Mouse (Mus musculus): ENCODE results near the gene Ms4a15. TPM values are rescaled to one million over a fixed set of nuclear protein-coding genes. Genes with fewer than 3 reads are reported as not detected.

Ms4a15 gene
- polyA plus RNA-seq, 1 experiment from 2014 or later = not detected

GRCm38 (mm10) chr19:10959085-10959977, 33.7 kb downstream of the Ms4a15 start:
- ATAC-seq (ENCODE audit: low read depth) = peak; percentile 77
- Histone ChIP-seq H3K9me3 (no peaks in the 10 kb centered on the region), H3K4me3 (no peak overlapping the region), H3K4me1 (replicated peaks) (peaks cover 3% of the 10 kb centered on the region; the same call in 1 of the 2 replicates), H3K27me3 (no peaks in the 10 kb centered on the region; the same call in 1 of the 2 replicates), H3K4me2 (no peak overlapping the region; the same call in 1 of the 2 replicates), H3K36me3 (no peaks in the 10 kb centered on the region), H3K9ac (peak overlapping the region; percentile 50; the same call in 1 of the 2 replicates), H3K27ac (replicated peaks) (no peak overlapping the region)
- 37% methylated on average over 11 of the region's 11 CpGs for WGBS

GRCm38 (mm10) chr19:10952021-10952939, 40.8 kb downstream of the Ms4a15 start:
- H3K4me1 ChIP-seq (replicated peaks) = peaks cover 28% of the 10 kb centered on the region
- WGBS = 67% methylated on average over 11 of the region's 11 CpGs
- no peaks in the 10 kb centered on the region for H3K36me3 ChIP-seq
- ATAC-seq (ENCODE audit: low read depth) = no peak
- no peak overlapping the region for H3K4me2 ChIP-seq
- H3K27ac ChIP-seq (replicated peaks) = 0 out of 2 replicates have a peak overlapping the region, but pooled peaks have one; percentile 3
- no peak overlapping the region for H3K4me3 ChIP-seq
- peak overlapping the region; percentile 43 for H3K9ac ChIP-seq
- H3K9me3 ChIP-seq = no peaks in the 10 kb centered on the region
- H3K27me3 ChIP-seq = no peaks in the 10 kb centered on the region

GRCm38 (mm10) chr19:10949558-10949957, 43.5 kb downstream of the Ms4a15 start:
- Histone ChIP-seq H3K4me1 (replicated peaks) (peaks cover 41% of the 10 kb centered on the region), H3K27me3 (no peaks in the 10 kb centered on the region), H3K4me3 (peak overlapping the region; percentile 74), H3K9ac (peak overlapping the region; percentile 59), H3K4me2 (peak overlapping the region; percentile 100), H3K27ac (replicated peaks) (peak overlapping the region; percentile 15; the same call in 1 of the 2 replicates), H3K36me3 (peaks cover 17% of the 10 kb centered on the region), H3K9me3 (no peaks in the 10 kb centered on the region)
- 34% methylated on average over 9 of the region's 9 CpGs for WGBS
- peak; percentile 20 for ATAC-seq (ENCODE audit: low read depth)

- Histone ChIP-seq H3K4me2 (peak within 1 kb of the TSS; percentile 100), H3K36me3 (peaks cover 22% of the 10 kb centered on the region), H3K4me1 (replicated peaks) (peaks cover 41% of the 10 kb centered on the region), H3K27me3 (no peaks in the 10 kb centered on the region), H3K9ac (peak within 1 kb of the TSS; percentile 88), H3K27ac (replicated peaks) (peak within 1 kb of the TSS; percentile 15; the same call in 1 of the 2 replicates), H3K9me3 (no peaks in the 10 kb centered on the region), H3K4me3 (peak within 1 kb of the TSS; percentile 74)
- under 1% methylated on average over 30 of the region's 30 CpGs for WGBS
- ATAC-seq (ENCODE audit: low read depth) = peak; percentile 98
These were observed 43.9 kb downstream of the Ms4a15 start, which contains the start of gene Ccdc86 for GRCm38 (mm10) chr19:10949112-10949511. Gene Ccdc86, minus strand, starts transcription at chr19:10949266.

- H3K4me2 ChIP-seq = peak overlapping the region; percentile 100
- peaks cover 29% of the 10 kb centered on the region for H3K36me3 ChIP-seq
- ATAC-seq (ENCODE audit: low read depth) = peak; percentile 21; the same call in 1 of the 2 replicates
- no peaks in the 10 kb centered on the region for H3K9me3 ChIP-seq
- peak overlapping the region; percentile 88 for H3K9ac ChIP-seq
- H3K4me3 ChIP-seq = peak overlapping the region; percentile 74
- no peaks in the 10 kb centered on the region for H3K27me3 ChIP-seq
- H3K4me1 ChIP-seq (replicated peaks) = peaks cover 41% of the 10 kb centered on the region
- H3K27ac ChIP-seq (replicated peaks) = no peak overlapping the region
- WGBS = under 1% methylated on average over 20 of the region's 20 CpGs
These were observed 44.6 kb downstream of the Ms4a15 start for GRCm38 (mm10) chr19:10948416-10948815.

- Histone ChIP-seq H3K4me2 (peak overlapping the region; percentile 100), H3K36me3 (peaks cover 41% of the 10 kb centered on the region), H3K9me3 (no peaks in the 10 kb centered on the region), H3K4me3 (peak overlapping the region; percentile 74), H3K27me3 (no peaks in the 10 kb centered on the region), H3K9ac (peak overlapping the region; percentile 88), H3K27ac (replicated peaks) (no peak overlapping the region), H3K4me1 (replicated peaks) (peaks cover 37% of the 10 kb centered on the region)
- WGBS = 93% methylated on average over 5 of the region's 5 CpGs
- ATAC-seq (ENCODE audit: low read depth) = no peak
These were observed 45.8 kb downstream of the Ms4a15 start for GRCm38 (mm10) chr19:10947219-10947618.

GRCm38 (mm10) chr19:10946506-10946905, 46.5 kb downstream of the Ms4a15 start:
- Histone ChIP-seq H3K36me3 (peaks cover 46% of the 10 kb centered on the region), H3K9ac (peak overlapping the region; percentile 88; the same call in 1 of the 2 replicates), H3K27ac (replicated peaks) (no peak overlapping the region), H3K9me3 (no peaks in the 10 kb centered on the region), H3K4me2 (peak overlapping the region; percentile 100; the same call in 1 of the 2 replicates), H3K4me3 (0 out of 2 replicates have a peak overlapping the region, but pooled peaks have one; percentile 3), H3K4me1 (replicated peaks) (peaks cover 36% of the 10 kb centered on the region), H3K27me3 (no peaks in the 10 kb centered on the region)
- WGBS = 85% methylated on average over 3 of the region's 3 CpGs
- ATAC-seq (ENCODE audit: low read depth) = no peak

GRCm38 (mm10) chr19:10943955-10944354, 49.1 kb downstream of the Ms4a15 start:
- 90% methylated on average over 3 of the region's 3 CpGs for WGBS
- Histone ChIP-seq H3K9me3 (no peaks in the 10 kb centered on the region), H3K27me3 (no peaks in the 10 kb centered on the region), H3K4me3 (no peak overlapping the region), H3K27ac (replicated peaks) (no peak overlapping the region), H3K4me2 (no peak overlapping the region), H3K36me3 (peaks cover 46% of the 10 kb centered on the region), H3K9ac (no peak overlapping the region), H3K4me1 (replicated peaks) (peaks cover 46% of the 10 kb centered on the region)
- no peak for ATAC-seq (ENCODE audit: low read depth)

GRCm38 (mm10) chr19:10940801-10941457, 52.1 kb downstream of the Ms4a15 start:
- Histone ChIP-seq H3K9ac (peak overlapping the region; percentile 71), H3K27ac (replicated peaks) (peak overlapping the region; percentile 77), H3K4me1 (replicated peaks) (peaks cover 21% of the 10 kb centered on the region), H3K27me3 (no peaks in the 10 kb centered on the region), H3K36me3 (peaks cover 36% of the 10 kb centered on the region), H3K9me3 (no peaks in the 10 kb centered on the region), H3K4me3 (peak overlapping the region; percentile 40), H3K4me2 (peak overlapping the region; percentile 75)
- ATAC-seq (ENCODE audit: low read depth) = peak; percentile 77
- WGBS = 2% methylated on average over 40 of the region's 40 CpGs

- H3K4me3 ChIP-seq = peak overlapping the region; percentile 40
- peak; percentile 95 for ATAC-seq (ENCODE audit: low read depth)
- H3K27me3 ChIP-seq = no peaks in the 10 kb centered on the region
- peak overlapping the region; percentile 77 for H3K27ac ChIP-seq (replicated peaks)
- peak overlapping the region; percentile 71 for H3K9ac ChIP-seq
- H3K4me1 ChIP-seq (replicated peaks) = peaks cover 21% of the 10 kb centered on the region
- H3K36me3 ChIP-seq = peaks cover 35% of the 10 kb centered on the region
- no peaks in the 10 kb centered on the region for H3K9me3 ChIP-seq
- WGBS = 19% methylated on average over 37 of the region's 37 CpGs
- peak overlapping the region; percentile 75 for H3K4me2 ChIP-seq
These were observed 52.8 kb downstream of the Ms4a15 start for GRCm38 (mm10) chr19:10940097-10940800.

GRCm38 (mm10) chr19:10938771-10939170, 54.3 kb downstream of the Ms4a15 start:
- 63% methylated on average over 3 of the region's 3 CpGs for WGBS
- Histone ChIP-seq H3K36me3 (peaks cover 20% of the 10 kb centered on the region), H3K27ac (replicated peaks) (no peak overlapping the region), H3K27me3 (no peaks in the 10 kb centered on the region), H3K4me3 (no peak overlapping the region), H3K9me3 (no peaks in the 10 kb centered on the region), H3K4me1 (replicated peaks) (peaks cover 21% of the 10 kb centered on the region), H3K9ac (no peak overlapping the region), H3K4me2 (no peak overlapping the region)
- no peak for ATAC-seq (ENCODE audit: low read depth)
